ENCODE assay signal across 24 mouse cellular contexts in the genomic region with DNA sequence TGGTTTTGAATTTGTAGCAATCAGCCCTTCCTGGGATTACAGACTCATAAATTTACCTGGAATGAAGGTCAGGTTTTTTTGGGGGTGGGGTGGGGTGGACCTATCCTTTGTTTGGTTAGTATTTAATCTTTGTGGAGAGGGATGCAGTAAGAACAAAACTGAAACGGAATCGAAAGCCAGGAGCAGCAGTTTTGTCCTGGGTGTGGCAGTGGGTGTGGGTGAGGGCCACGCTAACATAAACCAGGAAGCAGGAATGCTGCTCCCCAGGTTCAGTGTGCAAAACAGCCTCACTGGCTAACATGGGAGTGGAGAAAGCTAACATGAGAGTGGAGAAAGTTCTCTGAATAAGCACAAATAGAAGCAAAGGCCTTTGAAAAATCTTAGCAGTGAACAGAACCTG. TPM values are rescaled to one million over a fixed set of nuclear protein-coding genes. Genes with fewer than 3 reads are reported as not detected.
DNase-seq lines count a peak whose midpoint lies in the region; ATAC-seq lines count a peak whose summit lies in the region.
"Had no signal": no experiment of that assay in that cellular context is flagged by ENCODE, and none has a peak within 500 bp of the region (broad histone marks: within the 10 kb centered on the region; RNA-seq: fewer than 3 reads in every experiment).

No protein-coding gene starts in this region.

- 57% methylated on average over 3 of the region's 3 CpGs for WGBS in intestine, embryonic 14.5 days
- 53% methylated on average over 3 of the region's 3 CpGs for WGBS in stomach, embryonic 16.5 days

- no peaks in the 10 kb centered on the region for H3K27me3 ChIP-seq in intestine, embryonic 14.5 days (replicated peaks; ENCODE audit: control insufficient read depth, insufficient read depth, low read length)
- no peaks in the 10 kb centered on the region for H3K27me3 ChIP-seq in stomach, embryonic 16.5 days (ENCODE audit: control insufficient read depth, insufficient read depth, low read length)
- H3K27me3 ChIP-seq: liver, embryonic 15.5 days; lung, embryonic 15.5 days had no signal

- no peaks in the 10 kb centered on the region for H3K9me3 ChIP-seq in intestine, embryonic 14.5 days (ENCODE audit: control insufficient read depth, low read length)
- no peaks in the 10 kb centered on the region for H3K9me3 ChIP-seq in stomach, embryonic 16.5 days (replicated peaks; ENCODE audit: control insufficient read depth, low read length)
- H3K9me3 ChIP-seq: liver, embryonic 15.5 days; lung, embryonic 15.5 days had no signal

- no peak overlapping the region for H3K4me2 ChIP-seq in intestine, embryonic 14.5 days (ENCODE audit: low read length)
- H3K4me2 ChIP-seq in stomach, embryonic 16.5 days (ENCODE audit: low read depth, low read length) = no peak overlapping the region
- H3K4me2 ChIP-seq: liver, embryonic 15.5 days; lung, embryonic 15.5 days; midbrain, embryonic 11.5 days had no signal

- H3K4me3 ChIP-seq in intestine, embryonic 14.5 days (ENCODE audit: low read depth, low read length) = no peak overlapping the region
- no peak overlapping the region for H3K4me3 ChIP-seq in stomach, embryonic 16.5 days (replicated peaks; ENCODE audit: low read length)
- H3K4me3 ChIP-seq: erythroblast, embryonic 14.5 days; liver, embryonic 15.5 days; lung, embryonic 15.5 days had no signal

- DNase-seq in R1 (ENCODE audit: low read depth, low spot score) = peak; percentile 50
- no peak for DNase-seq in intestine, embryonic 14.5 days (ENCODE audit: low spot score)
- DNase-seq in lung, postnatal 25 days (ENCODE audit: low spot score) = peak; percentile 17
- DNase-seq in layer of hippocampus, adult 11-12 months (ENCODE audit: low spot score) = no peak
- no peak for DNase-seq in right cerebral cortex, postnatal 14 days
- DNase-seq: adrenal gland, adult 2 months; adrenal gland, postnatal 36 days; cerebellum, adult 18-20 months; cerebellum, postnatal 14 days; forebrain, postnatal 0 days; heart, postnatal 14 days; kidney, adult 2 months; kidney, postnatal 36 days; thymus, postnatal 14 days had no signal

- no peak overlapping the region for H3K27ac ChIP-seq in intestine, embryonic 14.5 days (ENCODE audit: low read depth)
- peak overlapping the region; percentile 66 for H3K27ac ChIP-seq in stomach, embryonic 16.5 days (ENCODE audit: low read length)
- H3K27ac ChIP-seq: hindbrain, postnatal 0 days; liver, embryonic 15.5 days; lung, embryonic 15.5 days had no signal

- H3K36me3 ChIP-seq in intestine, embryonic 14.5 days (ENCODE audit: control insufficient read depth, insufficient read depth, low read length) = no peaks in the 10 kb centered on the region
- H3K36me3 ChIP-seq in stomach, embryonic 16.5 days (ENCODE audit: control insufficient read depth, insufficient read depth, low read length) = no peaks in the 10 kb centered on the region
- H3K36me3 ChIP-seq: liver, embryonic 15.5 days; lung, embryonic 15.5 days had no signal

- H3K4me1 ChIP-seq in intestine, embryonic 14.5 days (replicated peaks; ENCODE audit: control insufficient read depth, insufficient read depth, low read length) = peaks cover under 1% of the 10 kb centered on the region; the same call in 1 of the 2 replicates
- H3K4me1 ChIP-seq in stomach, embryonic 16.5 days (ENCODE audit: control insufficient read depth, insufficient read depth, low read length) = peaks cover 3% of the 10 kb centered on the region; the same call in 1 of the 2 replicates
- H3K4me1 ChIP-seq: liver, embryonic 15.5 days had no signal

- 0 out of 2 replicates have a peak, but pooled peaks have one; percentile 47 for ATAC-seq in intestine, embryonic 14.5 days (replicated peaks; ENCODE audit: low FRiP score, low TSS enrichment, low read depth)
- ATAC-seq in stomach, embryonic 16.5 days (ENCODE audit: insufficient read depth, low FRiP score) = peak; percentile 77
- no peak for ATAC-seq in megakaryocyte progenitor cell, adult 5-6 weeks (replicated peaks; ENCODE audit: poor library complexity)
- ATAC-seq: activated CD4-positive, CD25-positive, alpha-beta regulatory T cell, adult 4 months; CD4-positive, CD25-positive, alpha-beta regulatory T cell, adult 4 months; forebrain, postnatal 0 days; hindbrain, postnatal 0 days; midbrain, embryonic 16.5 days had no signal

- H3K9ac ChIP-seq in intestine, embryonic 14.5 days (ENCODE audit: low read length) = no peak overlapping the region
- no peak overlapping the region for H3K9ac ChIP-seq in stomach, embryonic 16.5 days (ENCODE audit: low read length)
- H3K9ac ChIP-seq: forebrain, postnatal 0 days; liver, embryonic 15.5 days; lung, embryonic 15.5 days had no signal

RNA-seq across cellular contexts. Expression of gene Arhgap5, which starts 6.6 kb away (rescaled TPM):
- polyA plus RNA-seq in intestine, embryonic 14.5 days (2014; fragmentation: Nextera tagmentation; extraction: Ambion mirVana) = 42.3 and 49.6 TPM in 2 replicates
- polyA plus RNA-seq in stomach, embryonic 16.5 days (2015; fragmentation: Nextera tagmentation; extraction: Ambion mirVana) = 39.1 and 43.0 TPM in 2 replicates
- total RNA-seq in megakaryocyte progenitor cell, adult 5-6 weeks (2015) = 11.2 and 12.7 TPM in 2 replicates
- total RNA-seq in megakaryocyte progenitor cell, adult 5-6 weeks (2017) = 8.1 and 10.0 TPM in 2 replicates

Comparison
In these comparisons a context has a peak if more than half of its experiments do, and no peak if none do; other contexts are left out.
1. DNase-seq: peak in R1 (single experiment) and lung, postnatal 25 days (single experiment); none in intestine, embryonic 14.5 days (single experiment), layer of hippocampus, adult 11-12 months (single experiment) and right cerebral cortex, postnatal 14 days (single experiment).